Mouse (Mus musculus) lung, postnatal 4 days (tissue): ENCODE results near the gene Hyou1.
"Not testable (repeated sequence)": the region's sequence is repeated elsewhere in the genome, so short reads cannot be mapped to it uniquely, and the experiment has no call there.

Experiments used
- DNase-seq, 2 experiments: peaks; one replicate each; pipeline ENCODE4 v3.0.0; 2021

The Hyou1 gene

DNA sequence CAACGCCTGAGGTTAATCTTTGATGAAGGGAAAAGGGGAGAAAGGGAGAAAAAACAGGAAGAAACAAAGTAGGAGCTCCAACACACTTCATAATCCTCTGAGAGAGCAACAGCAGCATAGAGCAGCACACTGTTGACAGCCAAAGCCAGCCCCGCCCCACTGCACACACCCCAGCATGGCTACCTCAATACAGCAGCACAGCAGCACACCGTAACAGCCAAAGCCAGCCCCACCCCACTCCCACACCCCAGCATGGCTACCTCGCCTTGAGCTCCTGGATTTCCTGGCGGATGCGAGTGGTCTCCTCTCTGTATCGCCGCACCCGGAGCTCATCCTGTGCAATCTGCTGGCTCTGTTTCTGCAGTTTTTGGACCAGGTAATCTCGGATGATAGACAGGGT lies 27.0 kb upstream of the Hyou1 start:
- no peak for DNase-seq

- DNase-seq, result no peak
Measured at GRCm38 (mm10) chr9:44353142-44353541, 26.1 kb upstream of the Hyou1 start.

- no peak for DNase-seq
Measured at GRCm38 (mm10) chr9:44357207-44357606, 22.1 kb upstream of the Hyou1 start.

DNA sequence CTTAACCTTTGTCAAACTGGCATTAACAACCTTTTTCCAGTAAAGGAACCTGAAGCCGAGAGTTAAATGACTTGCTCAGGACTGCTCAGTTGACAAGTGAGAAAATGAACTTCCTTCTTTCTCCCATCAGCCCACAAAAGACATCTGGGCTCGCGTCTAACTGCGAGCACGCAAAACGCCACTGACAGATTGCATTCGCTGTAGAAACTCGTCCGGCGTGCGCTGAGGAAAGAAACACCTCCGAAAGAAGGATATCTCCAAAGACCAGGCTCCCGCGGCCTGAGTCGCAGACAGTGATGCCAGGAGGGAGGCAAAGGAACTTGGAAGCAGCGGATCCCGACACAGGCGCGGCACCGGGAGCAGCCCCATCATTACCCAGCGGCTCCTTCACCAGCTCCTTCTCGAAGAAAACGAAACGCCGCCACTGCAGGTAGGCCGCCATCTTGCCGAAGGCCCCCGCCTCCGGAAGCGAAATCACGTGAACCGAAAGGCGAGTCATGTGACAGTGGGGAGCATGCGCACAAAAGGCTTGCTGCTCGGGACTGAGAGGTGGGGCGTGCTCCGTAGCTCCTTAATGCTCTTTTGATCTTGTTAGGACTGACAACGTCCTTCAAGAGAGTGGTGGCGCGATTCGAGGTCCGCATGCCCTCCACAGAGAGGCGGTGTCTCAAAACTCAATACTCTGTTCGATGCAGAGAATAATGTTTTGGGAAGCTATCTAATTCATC lies 17.9 kb upstream of the Hyou1 start, which contains the start of gene Vps11:
Vps11 (minus strand) TSS at position 481 of the 728 bp plus-strand sequence.
- peak; percentile 97 for DNase-seq

DNA sequence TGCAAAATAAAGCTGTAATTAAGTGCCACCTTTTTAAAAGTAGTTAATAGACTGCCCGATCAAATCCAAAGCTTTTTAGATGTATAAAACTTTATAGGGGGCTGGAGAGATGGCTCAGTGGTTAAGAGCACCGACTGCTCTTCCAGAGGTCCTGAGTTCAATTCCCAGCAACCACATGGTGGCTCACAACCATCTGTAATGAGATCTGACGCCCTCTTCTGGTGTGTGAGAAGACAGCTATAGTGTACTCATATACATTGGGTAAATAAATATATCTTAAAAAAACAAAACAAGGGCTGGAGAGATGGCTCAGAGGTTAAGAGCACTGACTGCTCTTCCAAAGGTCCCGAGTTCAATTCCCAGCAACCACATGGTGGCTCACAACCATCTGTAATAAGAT lies 17.4 kb upstream of the Hyou1 start:
- DNase-seq, result not testable (repeated sequence)

DNA sequence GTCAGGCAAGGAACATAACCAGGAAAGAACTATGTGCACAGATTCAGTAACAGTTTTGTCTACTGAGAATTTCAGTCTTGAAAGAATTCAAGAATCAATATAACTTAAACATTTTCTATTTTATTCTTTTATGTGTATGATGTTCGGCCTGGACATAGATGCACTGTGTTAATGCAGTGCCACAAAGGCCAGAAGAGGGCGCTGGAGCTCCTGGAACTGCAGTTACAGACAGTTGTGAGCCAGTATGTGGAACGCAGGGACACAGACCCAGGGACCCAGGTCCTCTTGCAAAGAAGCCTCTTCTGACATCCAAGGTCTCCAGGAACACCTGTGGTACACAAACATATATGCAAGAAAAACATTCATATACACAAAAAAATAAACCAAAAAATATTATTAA lies 14.8 kb upstream of the Hyou1 start:
- no peak for DNase-seq

DNA sequence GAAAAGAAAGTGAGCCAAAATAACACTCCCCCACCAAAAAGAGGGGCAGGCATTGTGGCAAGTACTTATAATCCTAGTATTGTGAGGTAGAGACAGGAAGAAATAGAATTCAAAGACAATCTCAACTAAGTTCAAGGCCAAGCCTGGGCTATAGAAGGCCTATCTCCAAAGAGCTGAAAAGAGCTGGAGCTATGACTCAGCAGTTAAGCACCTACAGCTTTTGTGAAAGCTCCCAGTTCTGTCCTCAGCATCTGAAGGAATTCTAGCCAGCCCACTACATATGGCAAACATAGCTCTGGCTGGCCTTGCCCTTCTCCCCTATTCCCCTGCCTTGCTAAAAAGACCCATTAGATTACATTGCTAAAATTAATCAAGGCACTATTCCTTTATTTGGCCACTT lies 5.9 kb upstream of the Hyou1 start:
- no peak for DNase-seq

GRCm38 (mm10) chr9:44376141-44376540 lies 3.1 kb upstream of the Hyou1 start:
- DNase-seq, result no peak

DNA sequence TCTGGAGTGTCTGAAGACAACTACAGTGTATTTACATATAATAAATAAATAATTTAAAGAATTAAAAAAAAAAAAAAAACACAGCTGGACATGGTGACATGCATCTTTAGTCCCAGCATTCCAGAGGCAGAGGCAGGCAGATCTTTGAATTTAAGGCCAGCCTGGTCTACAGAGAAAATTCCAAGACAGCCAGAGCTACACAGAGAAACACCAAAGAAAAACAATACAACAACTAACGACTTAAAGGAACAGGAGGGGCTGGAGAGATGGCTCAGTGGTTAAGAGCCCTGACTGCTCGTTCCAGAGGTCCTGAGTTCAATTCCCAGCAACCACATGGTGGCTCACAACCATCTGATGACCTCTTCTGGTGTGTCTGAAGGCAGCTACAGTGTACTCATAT lies 2.0 kb upstream of the Hyou1 start:
- not testable (repeated sequence) for DNase-seq

DNA sequence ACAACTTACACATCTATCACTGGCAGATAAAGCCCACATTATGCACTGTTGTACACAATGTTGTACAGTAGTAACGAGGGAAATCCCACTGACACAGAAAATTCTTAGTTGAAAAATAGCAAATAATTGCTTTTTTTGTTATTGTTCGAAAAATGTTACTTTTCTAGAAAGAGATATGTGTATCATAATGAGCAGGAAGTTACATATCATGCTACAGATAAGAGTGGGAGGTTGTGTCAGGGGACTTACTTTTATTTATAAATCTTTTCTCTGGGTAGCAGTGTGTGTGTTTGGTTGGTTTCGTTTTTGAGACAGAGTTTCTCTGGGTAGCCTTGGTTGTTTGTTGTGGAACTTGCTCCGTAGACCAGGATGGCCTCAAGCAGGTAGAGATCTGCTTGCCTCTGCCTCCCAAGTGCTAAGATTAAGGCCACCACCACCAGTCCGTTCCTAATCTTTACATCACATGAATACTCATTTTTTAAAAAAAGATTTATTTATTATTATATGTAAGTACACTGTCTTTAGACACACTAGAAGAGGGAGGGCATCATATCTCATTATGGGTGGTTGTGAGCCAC lies 1.0 kb upstream of the Hyou1 start:
- no peak for DNase-seq

- no peak for DNase-seq
Measured at GRCm38 (mm10) chr9:44379862-44380261, 572 bp downstream of the Hyou1 start.

DNA sequence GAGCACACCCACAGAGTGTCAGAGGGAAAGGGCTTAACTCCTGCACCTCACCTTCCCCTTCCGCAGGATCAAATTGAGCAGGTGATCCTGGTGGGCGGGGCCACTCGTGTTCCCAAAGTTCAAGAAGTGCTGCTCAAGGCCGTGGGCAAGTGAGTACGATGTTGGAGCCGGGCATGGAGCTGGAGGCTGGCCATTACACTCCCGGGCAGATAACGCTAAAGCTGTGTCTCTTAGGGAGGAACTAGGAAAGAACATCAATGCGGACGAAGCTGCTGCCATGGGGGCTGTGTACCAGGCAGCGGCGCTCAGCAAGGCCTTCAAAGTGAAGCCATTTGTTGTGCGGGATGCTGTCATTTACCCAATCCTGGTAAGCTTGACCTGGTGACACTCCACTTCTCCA lies 5.3 kb downstream of the Hyou1 start:
- no peak for DNase-seq

GRCm38 (mm10) chr9:44387221-44387620 lies 7.9 kb downstream of the Hyou1 start:
- DNase-seq, result no peak

DNA sequence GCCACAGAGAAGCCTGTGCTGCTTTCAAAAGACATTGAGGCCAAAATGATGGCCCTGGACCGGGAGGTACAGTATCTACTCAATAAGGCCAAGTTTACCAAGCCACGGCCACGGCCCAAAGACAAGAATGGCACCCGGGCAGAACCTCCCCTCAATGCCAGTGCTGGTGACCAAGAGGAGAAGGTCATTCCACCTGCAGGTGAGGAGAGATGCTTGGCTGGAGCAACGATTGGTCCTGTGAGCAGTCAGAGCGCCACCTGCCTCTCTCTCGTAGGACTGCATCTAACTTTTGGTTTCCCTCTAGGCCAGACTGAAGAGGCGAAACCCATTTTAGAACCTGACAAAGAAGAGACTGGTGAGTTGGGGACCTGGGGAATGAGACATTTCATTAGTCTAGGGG lies 10.0 kb downstream of the Hyou1 start:
- peak; percentile 32 to 64 for DNase-seq

- DNase-seq, result peak; percentile 60 to 81
Measured at GRCm38 (mm10) chr9:44391466-44391865, 12.2 kb downstream of the Hyou1 start.

- DNase-seq, result peak; percentile 97 to 98
Measured at GRCm38 (mm10) chr9:44396684-44397411, 17.6 kb downstream of the Hyou1 start, which contains the start of gene Slc37a4. Slc37a4 (plus strand) TSS chr9:44396852.

- DNase-seq, result no peak
Measured at GRCm38 (mm10) chr9:44398087-44398486, 18.8 kb downstream of the Hyou1 start.

GRCm38 (mm10) chr9:44398551-44398950 lies 19.3 kb downstream of the Hyou1 start:
- DNase-seq, result no peak

GRCm38 (mm10) chr9:44399114-44399794 lies 20.0 kb downstream of the Hyou1 start:
- DNase-seq, result no peak

- no peak for DNase-seq
Measured at GRCm38 (mm10) chr9:44399795-44400114, 20.5 kb downstream of the Hyou1 start.

DNA sequence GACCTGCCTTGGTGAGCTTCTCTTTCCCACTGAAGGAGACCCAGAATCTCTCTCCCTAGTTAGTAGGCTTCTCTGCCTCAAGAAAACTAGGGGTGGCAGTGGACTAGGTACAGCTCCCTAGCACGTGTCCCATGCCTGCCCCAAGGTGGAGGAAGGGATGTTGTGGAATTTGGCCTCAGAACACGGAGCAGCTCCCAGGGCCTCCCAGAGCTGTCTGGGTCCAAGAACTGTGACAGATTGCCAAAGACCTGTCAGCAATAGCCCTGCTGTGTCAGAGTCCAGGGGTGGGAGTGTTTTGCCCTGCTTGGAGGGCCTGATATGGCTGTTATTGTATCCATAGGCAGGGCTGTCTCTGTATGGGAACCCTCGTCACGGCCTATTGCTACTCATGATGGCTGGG lies 21.8 kb downstream of the Hyou1 start:
- DNase-seq, result no peak

DNA sequence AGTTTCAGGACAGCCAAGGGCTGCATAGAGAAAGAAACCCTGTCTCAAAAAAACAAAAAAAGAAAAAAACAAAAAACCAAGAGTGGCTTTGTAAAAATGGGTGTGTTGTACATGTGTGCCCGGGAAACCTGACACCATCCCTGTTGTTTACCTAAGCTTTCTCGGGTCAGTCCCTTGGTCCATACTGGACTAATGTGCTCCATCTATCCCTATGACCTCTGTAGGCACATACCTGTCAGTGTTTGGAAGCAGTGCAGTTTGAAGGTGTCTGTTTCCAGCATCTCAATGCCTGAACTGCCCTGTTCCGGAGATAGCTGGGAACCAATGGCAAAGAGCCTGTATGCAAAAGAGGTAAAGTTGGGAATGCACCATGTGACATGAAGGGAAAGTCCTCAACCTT lies 25.7 kb downstream of the Hyou1 start:
- no peak for DNase-seq
